Mouse (Mus musculus) cerebellum, adult 2 months (tissue): ENCODE results near the gene Sorbs2.

Source experiments
- CTCF ChIP-seq: fragments of 200-500 bp; IDR thresholded peaks from 2 replicates; pipeline ENCODE4 v1.5.1; 2011; ENCODE audit warnings: low read depth, mild to moderate bottlenecking, control low read depth, low read length, moderate library complexity, borderline replicate concordance; ENCODE audit not compliant: insufficient read depth
- POLR2A ChIP-seq: fragments of 200-500 bp; IDR thresholded peaks from 2 replicates; pipeline ENCODE4 v1.6.1; 2011; ENCODE audit warnings: low read length, control low read depth, borderline replicate concordance; ENCODE audit not compliant: insufficient read depth

- no peak for TF ChIP-seq CTCF
- no peak for TF ChIP-seq POLR2A
Measured at GRCm38 (mm10) chr8:45760622-45761021, 253.0 kb downstream of the Sorbs2 start.
